Mouse (Mus musculus): Measurements from ENCODE around the gene Sun1. TPM values are rescaled to one million over a fixed set of nuclear protein-coding genes. Genes with fewer than 3 reads are reported as not detected.
A peak's percentile ranks its signal among the peaks of the same experiment; 100 is the strongest.

Gene Sun1
- polyA plus RNA-seq, 1 experiment from 2014 or later: 54.3 TPM

DNA sequence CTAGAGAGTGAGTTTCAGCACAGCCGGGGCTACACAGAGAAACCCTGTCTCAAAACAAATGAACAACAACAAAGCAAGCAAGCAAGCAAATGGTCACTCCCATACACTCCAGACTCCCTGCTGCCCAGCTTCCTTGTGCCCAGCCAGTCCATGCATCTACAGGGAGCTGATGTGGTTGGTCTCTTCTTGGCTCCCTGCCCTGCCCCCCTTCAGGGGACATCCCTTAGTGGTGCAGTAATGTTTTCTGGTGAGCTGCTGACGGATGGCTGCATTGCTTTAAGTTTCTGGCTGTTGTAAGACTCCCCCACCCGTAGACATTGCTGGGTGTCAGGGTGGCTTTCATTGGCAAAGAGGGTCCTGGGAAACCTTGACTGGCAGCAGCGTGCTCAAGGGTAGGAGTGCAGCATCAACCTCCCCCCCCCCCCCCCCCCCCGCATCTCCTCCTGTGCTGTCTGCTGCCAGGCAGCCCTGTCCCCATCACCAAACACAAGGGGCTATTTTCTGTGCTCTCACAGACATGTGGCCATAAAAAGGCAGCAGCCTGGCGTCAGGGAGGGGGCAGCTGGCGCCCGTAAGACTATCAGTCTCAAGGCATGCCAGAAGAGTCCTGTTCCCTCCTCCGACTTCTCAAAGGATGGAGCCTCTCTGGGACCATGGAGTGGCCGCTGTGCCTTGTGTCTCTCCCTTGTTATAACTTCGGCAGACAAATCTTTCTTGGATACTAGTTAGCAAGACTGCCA lies 81.1 kb downstream of the Sun1 start:
- no peaks in the 10 kb centered on the region for H3K36me3 ChIP-seq
- H3K4me3 ChIP-seq: no peak overlapping the region
- 54% methylated on average over 10 of the region's 11 CpGs for WGBS
- no peak overlapping the region for H3K4me2 ChIP-seq (replicated peaks)
- H3K27ac ChIP-seq (replicated peaks): no peak overlapping the region; the same call in 1 of the 2 replicates
- no peaks in the 10 kb centered on the region for H3K9me3 ChIP-seq
- ATAC-seq (replicated peaks): no peak
- H3K4me1 ChIP-seq: no peaks in the 10 kb centered on the region
- no peak overlapping the region for H3K9ac ChIP-seq (replicated peaks)
- H3K27me3 ChIP-seq: no peaks in the 10 kb centered on the region

GRCm38 (mm10) chr5:139282191-139282590 lies 81.8 kb downstream of the Sun1 start:
- Histone ChIP-seq H3K9me3 (no peaks in the 10 kb centered on the region), H3K4me2 (replicated peaks) (0 out of 2 replicates have a peak overlapping the region, but pooled peaks have one; percentile 20), H3K4me1 (no peaks in the 10 kb centered on the region), H3K27me3 (no peaks in the 10 kb centered on the region), H3K36me3 (no peaks in the 10 kb centered on the region), H3K9ac (replicated peaks) (no peak overlapping the region), H3K4me3 (no peak overlapping the region), H3K27ac (replicated peaks) (no peak overlapping the region; the same call in 1 of the 2 replicates)
- 4% methylated on average over 15 of the region's 15 CpGs for WGBS
- ATAC-seq (replicated peaks): peak; percentile 58; the same call in 1 of the 2 replicates

GRCm38 (mm10) chr5:139283460-139284180 lies 83.2 kb downstream of the Sun1 start:
- 90% methylated on average over 14 of the region's 14 CpGs for WGBS
- no peaks in the 10 kb centered on the region for H3K36me3 ChIP-seq
- no peaks in the 10 kb centered on the region for H3K9me3 ChIP-seq
- no peak overlapping the region for H3K27ac ChIP-seq (replicated peaks)
- H3K27me3 ChIP-seq: no peaks in the 10 kb centered on the region
- ATAC-seq (replicated peaks): no peak
- no peak overlapping the region for H3K4me3 ChIP-seq
- H3K4me1 ChIP-seq: no peaks in the 10 kb centered on the region
- H3K4me2 ChIP-seq (replicated peaks): no peak overlapping the region
- no peak overlapping the region for H3K9ac ChIP-seq (replicated peaks)

- H3K4me3 ChIP-seq: no peak overlapping the region
- H3K4me2 ChIP-seq (replicated peaks): no peak overlapping the region
- H3K27me3 ChIP-seq: no peaks in the 10 kb centered on the region
- 53% methylated on average over 8 of the region's 8 CpGs for WGBS
- H3K9ac ChIP-seq (replicated peaks): no peak overlapping the region
- ATAC-seq (replicated peaks): no peak
- no peaks in the 10 kb centered on the region for H3K36me3 ChIP-seq
- no peaks in the 10 kb centered on the region for H3K4me1 ChIP-seq
- H3K9me3 ChIP-seq: no peaks in the 10 kb centered on the region
- no peak overlapping the region for H3K27ac ChIP-seq (replicated peaks)
Measured at GRCm38 (mm10) chr5:139285383-139286067, 85.1 kb downstream of the Sun1 start.

GRCm38 (mm10) chr5:139286142-139286941 lies 85.9 kb downstream of the Sun1 start:
- no peak overlapping the region for H3K4me2 ChIP-seq (replicated peaks)
- H3K4me1 ChIP-seq: no peaks in the 10 kb centered on the region
- no peak for ATAC-seq (replicated peaks)
- no peaks in the 10 kb centered on the region for H3K9me3 ChIP-seq
- H3K4me3 ChIP-seq: no peak overlapping the region
- no peaks in the 10 kb centered on the region for H3K36me3 ChIP-seq
- no peak overlapping the region for H3K27ac ChIP-seq (replicated peaks)
- 78% methylated on average over 14 of the region's 14 CpGs for WGBS
- no peaks in the 10 kb centered on the region for H3K27me3 ChIP-seq
- no peak overlapping the region for H3K9ac ChIP-seq (replicated peaks)

- H3K27ac ChIP-seq (replicated peaks): no peak overlapping the region
- no peaks in the 10 kb centered on the region for H3K9me3 ChIP-seq
- H3K4me1 ChIP-seq: no peaks in the 10 kb centered on the region
- no peaks in the 10 kb centered on the region for H3K27me3 ChIP-seq
- ATAC-seq (replicated peaks): no peak
- 88% methylated on average over 5 of the region's 5 CpGs for WGBS
- H3K4me2 ChIP-seq (replicated peaks): no peak overlapping the region
- no peak overlapping the region for H3K4me3 ChIP-seq
- no peak overlapping the region for H3K9ac ChIP-seq (replicated peaks)
- no peaks in the 10 kb centered on the region for H3K36me3 ChIP-seq
Measured at GRCm38 (mm10) chr5:139287099-139287498, 86.7 kb downstream of the Sun1 start.

DNA sequence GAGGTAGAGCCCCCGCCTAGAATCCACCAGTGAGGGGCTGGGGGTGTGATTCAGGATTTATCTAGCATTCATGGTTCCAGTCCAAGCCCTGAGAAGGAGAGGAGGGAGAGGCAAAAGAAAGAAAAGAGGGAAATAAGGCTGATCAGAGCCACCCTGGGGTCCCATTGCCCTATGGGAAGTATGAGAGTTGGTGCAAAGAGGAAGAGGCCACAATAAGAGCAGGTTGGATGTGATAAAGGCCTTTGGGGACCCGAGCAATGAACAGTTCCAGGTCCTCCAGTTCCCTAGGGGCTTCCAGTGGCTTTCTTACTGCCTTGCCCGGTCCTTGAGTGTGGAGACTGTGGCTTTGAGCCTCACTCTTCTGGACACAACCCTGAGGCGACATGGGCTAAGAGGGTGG lies 87.3 kb downstream of the Sun1 start:
- Histone ChIP-seq H3K9me3 (no peaks in the 10 kb centered on the region), H3K4me3 (no peak overlapping the region), H3K4me2 (replicated peaks) (no peak overlapping the region), H3K27me3 (no peaks in the 10 kb centered on the region), H3K36me3 (no peaks in the 10 kb centered on the region), H3K4me1 (no peaks in the 10 kb centered on the region), H3K9ac (replicated peaks) (no peak overlapping the region), H3K27ac (replicated peaks) (no peak overlapping the region)
- WGBS: 86% methylated on average over 4 of the region's 4 CpGs
- no peak for ATAC-seq (replicated peaks)

DNA sequence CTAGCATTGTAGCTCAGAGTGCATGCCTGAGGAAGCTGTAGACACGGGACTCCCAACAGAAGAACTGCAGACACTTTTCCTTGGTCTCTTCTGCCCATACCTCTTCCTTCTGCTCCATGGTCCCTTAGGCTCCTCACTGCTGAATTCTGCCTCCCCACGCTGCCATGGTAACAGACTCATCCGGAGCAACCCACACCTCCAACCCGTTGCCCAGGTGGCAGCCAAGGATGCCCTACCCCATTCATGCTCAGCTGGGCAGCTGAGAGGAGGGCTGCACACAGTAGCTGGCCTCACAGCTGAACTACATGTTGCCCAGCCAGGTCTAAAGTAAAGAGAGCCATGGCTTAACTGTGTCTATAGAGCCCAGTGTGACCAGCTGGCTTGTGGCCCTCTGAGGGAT lies 88.2 kb downstream of the Sun1 start:
- ATAC-seq (replicated peaks): no peak
- Histone ChIP-seq H3K4me3 (no peak overlapping the region), H3K27ac (replicated peaks) (no peak overlapping the region), H3K36me3 (no peaks in the 10 kb centered on the region), H3K9me3 (no peaks in the 10 kb centered on the region), H3K9ac (replicated peaks) (no peak overlapping the region), H3K4me1 (no peaks in the 10 kb centered on the region), H3K27me3 (no peaks in the 10 kb centered on the region), H3K4me2 (replicated peaks) (no peak overlapping the region)
- 77% methylated on average over 4 of the region's 4 CpGs for WGBS

DNA sequence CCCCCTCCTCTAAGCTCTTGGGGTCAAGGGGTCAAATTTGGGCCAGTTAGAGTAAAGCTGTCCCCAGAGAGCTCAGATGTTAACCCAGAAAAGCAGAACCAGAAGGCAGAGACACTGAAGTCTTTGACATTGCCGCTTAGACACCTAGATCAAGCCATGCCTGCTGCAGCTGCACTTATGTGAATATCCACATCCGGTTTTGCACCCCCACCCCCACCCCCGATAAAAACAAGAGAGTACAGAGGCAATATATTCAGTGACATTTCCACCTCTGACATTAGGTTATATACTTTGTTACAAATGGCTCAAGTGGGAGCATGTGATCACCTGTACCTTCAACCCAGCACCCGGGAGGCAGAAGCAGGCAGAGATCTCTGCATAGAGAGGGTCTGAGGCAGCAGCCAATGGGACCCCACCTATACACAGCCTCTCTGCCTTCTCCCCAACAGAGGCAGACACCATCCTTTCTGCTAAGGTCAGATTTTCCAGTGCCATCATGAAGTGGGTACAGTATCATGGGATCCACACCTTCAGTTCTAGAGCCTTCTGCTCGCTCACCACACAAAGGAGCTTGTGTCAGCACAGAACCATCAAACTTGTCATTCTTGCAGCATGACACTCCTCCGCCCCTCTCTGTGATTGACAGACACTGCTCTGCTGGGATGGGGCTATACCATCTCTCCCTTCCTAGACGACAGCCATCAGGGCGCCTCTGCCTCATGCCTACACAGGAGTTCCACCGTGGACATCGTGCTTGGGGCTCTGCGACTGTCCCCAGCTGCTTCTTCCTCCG lies 90.2 kb downstream of the Sun1 start:
- H3K9ac ChIP-seq (replicated peaks): no peak overlapping the region
- H3K36me3 ChIP-seq: no peaks in the 10 kb centered on the region
- no peaks in the 10 kb centered on the region for H3K9me3 ChIP-seq
- H3K27me3 ChIP-seq: no peaks in the 10 kb centered on the region
- no peak overlapping the region for H3K4me3 ChIP-seq
- H3K27ac ChIP-seq (replicated peaks): no peak overlapping the region
- no peak overlapping the region for H3K4me2 ChIP-seq (replicated peaks)
- 88% methylated on average over 12 of the region's 12 CpGs for WGBS
- no peaks in the 10 kb centered on the region for H3K4me1 ChIP-seq
- no peak for ATAC-seq (replicated peaks)

DNA sequence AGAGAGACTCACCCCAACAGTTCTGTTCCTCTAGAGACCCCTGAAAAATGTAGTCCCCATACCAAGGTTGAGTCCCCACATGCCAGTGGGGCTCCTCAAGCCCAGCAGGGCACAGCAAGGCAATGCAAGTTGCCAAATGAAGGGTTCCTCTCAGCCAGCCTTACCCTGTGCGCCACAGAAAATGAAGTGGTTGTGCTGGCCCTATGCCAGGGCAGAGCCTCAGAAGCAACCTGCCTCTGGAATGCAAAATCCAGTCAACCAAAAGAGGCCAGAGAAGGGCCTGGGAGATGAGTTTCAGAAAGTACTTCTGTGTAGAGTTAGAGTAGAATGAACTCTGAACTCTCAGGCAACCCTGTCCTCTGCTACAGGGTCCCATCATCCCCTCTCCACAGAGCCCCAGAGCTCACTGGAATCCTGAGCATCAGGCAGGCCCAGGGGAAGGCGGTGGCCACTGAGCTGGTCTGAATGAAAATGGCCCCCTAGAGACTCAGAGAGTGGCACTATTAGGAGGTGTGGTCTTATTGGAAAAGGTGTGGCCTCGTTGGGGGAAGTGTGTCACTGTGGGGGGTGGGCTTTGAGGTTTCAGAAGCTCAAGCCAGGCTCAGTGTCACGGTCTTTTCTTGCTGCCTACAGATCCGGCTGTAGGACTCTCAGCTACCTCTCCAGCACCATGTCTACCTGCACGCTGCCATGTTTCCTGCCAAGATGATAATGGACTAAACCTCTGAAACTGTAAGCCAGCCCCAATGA lies 91.5 kb downstream of the Sun1 start:
- ATAC-seq (replicated peaks): no peak
- H3K9ac ChIP-seq (replicated peaks): no peak overlapping the region
- WGBS: 58% methylated on average over 6 of the region's 6 CpGs

GRCm38 (mm10) chr5:139294089-139294488 lies 93.7 kb downstream of the Sun1 start:
- Histone ChIP-seq H3K4me1 (no peaks in the 10 kb centered on the region), H3K9ac (replicated peaks) (no peak overlapping the region), H3K36me3 (no peaks in the 10 kb centered on the region), H3K9me3 (no peaks in the 10 kb centered on the region), H3K27me3 (no peaks in the 10 kb centered on the region), H3K4me2 (replicated peaks) (no peak overlapping the region), H3K4me3 (no peak overlapping the region), H3K27ac (replicated peaks) (no peak overlapping the region)
- 78% methylated on average over 2 of the region's 2 CpGs for WGBS
- ATAC-seq (replicated peaks): no peak

More for the DNA sequence above, 91.5 kb downstream of the Sun1 start:
- no peak overlapping the region for H3K4me3 ChIP-seq
- H3K27ac ChIP-seq (replicated peaks): no peak overlapping the region
- no peaks in the 10 kb centered on the region for H3K9me3 ChIP-seq
- no peaks in the 10 kb centered on the region for H3K4me1 ChIP-seq
- no peaks in the 10 kb centered on the region for H3K27me3 ChIP-seq
- H3K4me2 ChIP-seq (replicated peaks): no peak overlapping the region
- H3K36me3 ChIP-seq: no peaks in the 10 kb centered on the region
